Comparison of ENCODE assay signal across 30 mouse cellular contexts in the genomic region with DNA sequence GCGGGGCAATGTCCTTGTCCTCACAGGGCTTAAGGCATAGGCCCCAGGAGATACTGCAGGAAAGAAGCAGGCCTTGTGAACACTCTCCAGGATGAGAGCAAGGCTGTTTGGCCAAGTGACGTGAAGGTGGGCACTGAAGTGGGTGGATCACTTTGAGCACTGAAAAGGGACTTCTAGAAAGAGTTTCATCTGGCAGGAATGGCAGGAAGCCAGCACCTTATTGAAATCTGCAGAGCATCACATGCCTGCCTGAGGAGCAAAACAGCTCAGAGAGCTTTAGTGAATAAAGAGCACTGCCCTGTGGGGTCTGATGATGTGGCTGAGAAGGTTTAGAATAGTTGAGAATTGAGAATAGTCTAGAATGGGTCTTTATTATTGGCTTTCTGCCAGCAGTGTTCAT. TPM values are rescaled to one million over a fixed set of nuclear protein-coding genes. Genes with fewer than 3 reads are reported as not detected.
DNase-seq lines count a peak whose midpoint lies in the region; ATAC-seq lines count a peak whose summit lies in the region.
"Had no signal": no experiment of that assay in that cellular context is flagged by ENCODE, and none has a peak within 500 bp of the region (broad histone marks: within the 10 kb centered on the region; RNA-seq: fewer than 3 reads in every experiment).

No protein-coding gene starts in this region.

- no peaks in the 10 kb centered on the region for H3K4me1 ChIP-seq in kidney, embryonic 14.5 days (ENCODE audit: control insufficient read depth, insufficient read depth, low read length)
- H3K4me1 ChIP-seq in forebrain, embryonic 16.5 days (replicated peaks; ENCODE audit: control insufficient read depth, insufficient read depth, low read length) = 0 out of 2 replicates have a peak, but pooled peaks cover 2% of the 10 kb centered on the region
- H3K4me1 ChIP-seq: heart, embryonic 12.5 days; hindbrain, embryonic 10.5 days; hindbrain, embryonic 13.5 days had no signal

- H3K27ac ChIP-seq in kidney, embryonic 14.5 days (ENCODE audit: low read depth, low read length) = no peak overlapping the region
- no peak overlapping the region for H3K27ac ChIP-seq in forebrain, embryonic 16.5 days (ENCODE audit: low read length)
- H3K27ac ChIP-seq: heart, embryonic 15.5 days; hindbrain, embryonic 10.5 days; hindbrain, embryonic 13.5 days had no signal

- no peaks in the 10 kb centered on the region for H3K9me3 ChIP-seq in kidney, embryonic 14.5 days (ENCODE audit: control insufficient read depth, low read length)
- no peaks in the 10 kb centered on the region for H3K9me3 ChIP-seq in forebrain, embryonic 16.5 days (ENCODE audit: control insufficient read depth, low read length)
- H3K9me3 ChIP-seq: heart, embryonic 12.5 days; heart, embryonic 15.5 days; hindbrain, embryonic 10.5 days; hindbrain, embryonic 13.5 days had no signal

- no peaks in the 10 kb centered on the region for H3K27me3 ChIP-seq in kidney, embryonic 14.5 days (ENCODE audit: control insufficient read depth, insufficient read depth, low read length)
- H3K27me3 ChIP-seq in forebrain, embryonic 16.5 days (replicated peaks; ENCODE audit: control insufficient read depth, insufficient read depth, low read length) = no peaks in the 10 kb centered on the region
- H3K27me3 ChIP-seq: heart, embryonic 12.5 days; heart, embryonic 15.5 days; hindbrain, embryonic 13.5 days had no signal

- no peak overlapping the region for H3K9ac ChIP-seq in kidney, embryonic 14.5 days (ENCODE audit: low read depth, low read length)
- H3K9ac ChIP-seq in forebrain, embryonic 16.5 days (replicated peaks; ENCODE audit: low read depth, low read length) = no peak overlapping the region
- H3K9ac ChIP-seq: heart, embryonic 12.5 days; heart, embryonic 15.5 days; hindbrain, embryonic 13.5 days had no signal

- H3K4me2 ChIP-seq in kidney, embryonic 14.5 days (replicated peaks; ENCODE audit: low read depth, low read length) = no peak overlapping the region
- no peak overlapping the region for H3K4me2 ChIP-seq in forebrain, embryonic 16.5 days (ENCODE audit: low read length)
- H3K4me2 ChIP-seq: heart, embryonic 12.5 days; heart, embryonic 15.5 days; hindbrain, embryonic 13.5 days had no signal

- no peak overlapping the region for H3K4me3 ChIP-seq in kidney, embryonic 14.5 days (ENCODE audit: low read length)
- no peak overlapping the region for H3K4me3 ChIP-seq in forebrain, embryonic 16.5 days (replicated peaks; ENCODE audit: low read length)
- H3K4me3 ChIP-seq: heart, embryonic 12.5 days; heart, embryonic 15.5 days; hindbrain, embryonic 10.5 days; hindbrain, embryonic 13.5 days had no signal

- WGBS in kidney, embryonic 14.5 days = 80% methylated on average over 2 of the region's 2 CpGs
- WGBS in forebrain, embryonic 16.5 days = 73% methylated on average over 2 of the region's 2 CpGs

- peak; percentile 16 for DNase-seq in kidney, adult 18-20 months
- no peak for DNase-seq in kidney, postnatal 4 days
- peak; percentile 6 to 45 for DNase-seq in kidney, postnatal 25 days
- peak; percentile 17 to 26 for DNase-seq in left cerebral cortex, postnatal 14 days (ENCODE audit: low spot score in 2 of 2)
- no peak for DNase-seq in left cerebral cortex, adult 11 months (ENCODE audit: low spot score)
- DNase-seq: adrenal gland, adult 2 months; adrenal gland, postnatal 14 days; cerebellum, adult 11-12 months; cerebellum, adult 8-10 months; cerebellum, postnatal 10 days; cerebellum, postnatal 36 days; embryo, embryonic 11 days; gastrocnemius, postnatal 25 days; heart, adult 18-20 months; heart, postnatal 10 days; heart, postnatal 36 days had no signal

- no peak for ATAC-seq in kidney, embryonic 14.5 days (ENCODE audit: low FRiP score, low TSS enrichment)
- ATAC-seq in forebrain, embryonic 16.5 days = no peak
- ATAC-seq: CD4-positive, CD25-positive, alpha-beta regulatory T cell, adult 4 months; forebrain, embryonic 14.5 days; hindbrain, embryonic 16.5 days had no signal

- H3K36me3 ChIP-seq in kidney, embryonic 14.5 days (ENCODE audit: control insufficient read depth, insufficient read depth, low read length) = no peaks in the 10 kb centered on the region
- no peaks in the 10 kb centered on the region for H3K36me3 ChIP-seq in forebrain, embryonic 16.5 days (ENCODE audit: control insufficient read depth, insufficient read depth)
- H3K36me3 ChIP-seq: heart, embryonic 12.5 days; heart, embryonic 15.5 days; hindbrain, embryonic 10.5 days; hindbrain, embryonic 13.5 days had no signal

- intact Hi-C loops in left cerebral cortex, postnatal 14 days (cut with DNase I) = loop anchor here (10.0 kb wide), 1 partner anchor 304 kb away; no protein-coding TSS in a partner anchor

RNA-seq across cellular contexts. Expression of gene Bhmt, which starts 29.3 kb away (rescaled TPM):
- 0.11 and 0.13 TPM in 2 replicates for polyA plus RNA-seq in kidney, embryonic 14.5 days (2014; fragmentation: Nextera tagmentation; extraction: Ambion mirVana)
- total RNA-seq in left cerebral cortex, postnatal 14 days (2021) = under 1 TPM in 1 of 2 experiments, not detected in 1; 0.17 TPM
- not detected in 2 replicates for polyA plus RNA-seq in forebrain, embryonic 16.5 days (2015; fragmentation: Nextera tagmentation; extraction: Ambion mirVana)
- total RNA-seq: gastrocnemius, postnatal 25 days; heart, adult 18-20 months; heart, postnatal 10 days; heart, postnatal 36 days; MEL had no signal
- polyA plus RNA-seq: C2C12; CD4-positive, CD25-positive, alpha-beta regulatory T cell, adult 4 months; embryonic facial prominence, embryonic 11.5 days; embryonic facial prominence, embryonic 14.5 days; forebrain, embryonic 11.5 days had no signal

Comparison
In these comparisons a context has a peak if more than half of its experiments do, and no peak if none do; other contexts are left out.
1. DNase-seq: peak in kidney, adult 18-20 months (single experiment), kidney, postnatal 25 days (2 of 2) and left cerebral cortex, postnatal 14 days (2 of 2); none in kidney, postnatal 4 days (0 of 2) and left cerebral cortex, adult 11 months (single experiment).